Mouse (Mus musculus): ENCODE data around the gene Fam111a.

DNA sequence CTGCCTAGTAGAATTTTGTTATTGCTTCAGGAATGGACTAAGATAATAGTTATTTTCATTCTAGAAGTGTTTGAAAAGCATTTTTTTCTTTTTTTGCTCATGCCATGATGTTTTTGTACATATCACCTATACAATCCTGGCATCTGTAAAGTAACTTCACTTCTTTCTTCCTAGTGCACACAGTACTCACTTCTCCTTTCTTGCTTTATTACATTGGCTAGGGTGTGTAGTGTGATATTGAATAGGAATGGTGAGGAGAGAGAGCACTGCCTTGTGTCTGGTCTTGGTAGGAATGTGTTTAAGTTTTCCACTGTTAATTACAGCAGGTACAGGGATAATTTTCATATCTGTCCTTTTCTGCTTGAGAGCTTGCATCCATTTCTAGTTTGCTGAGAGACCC is 30.9 kb upstream of the Fam111a start:
- no peak for TF ChIP-seq MAX (IDR thresholded peaks at IDR 0.05)
- TF ChIP-seq CEBPB (IDR thresholded peaks at IDR 0.05; ENCODE audit: low read depth) = no peak
- no peak for TF ChIP-seq MYOG (IDR thresholded peaks at IDR 0.05; ENCODE audit: control insufficient read depth, extremely low read depth, insufficient read length)
- no peak for TF ChIP-seq CTCF (IDR thresholded peaks at IDR 0.05; ENCODE audit: control insufficient read depth, insufficient read depth, insufficient read length)
- TF ChIP-seq USF1 (IDR thresholded peaks at IDR 0.05; ENCODE audit: low read depth) = no peak
- no peak for TF ChIP-seq MYOD1 (IDR thresholded peaks at IDR 0.05; ENCODE audit: control insufficient read depth, insufficient read length, low read depth)

Data from C2C12 (cell line).